Mouse (Mus musculus) induced T-regulatory cell, adult 2 months (primary cell): ENCODE measurements around the gene Ppm1a.
"Not testable (repeated sequence)": the region's sequence is repeated elsewhere in the genome, so short reads cannot be mapped to it uniquely, and the experiment has no call there.

Experiments
- DNase-seq: peaks from one replicate; pipeline ENCODE4 v3.0.0-alpha.2; 2012; ENCODE audit warnings: low read depth

Gene Ppm1a

GRCm38 (mm10) chr12:72761649-72762261, 4.5 kb downstream of the Ppm1a start:
- DNase-seq, result peak; percentile 73

- DNase-seq, result peak; percentile 25
Observed at GRCm38 (mm10) chr12:72762502-72762901, 5.2 kb downstream of the Ppm1a start.

GRCm38 (mm10) chr12:72763156-72763555, 5.9 kb downstream of the Ppm1a start:
- DNase-seq, result no peak

- no peak for DNase-seq
Observed at GRCm38 (mm10) chr12:72767809-72768208, 10.6 kb downstream of the Ppm1a start.

- no peak for DNase-seq
Observed at GRCm38 (mm10) chr12:72768230-72768629, 11.0 kb downstream of the Ppm1a start.

GRCm38 (mm10) chr12:72769546-72770230, 12.4 kb downstream of the Ppm1a start:
- no peak for DNase-seq

GRCm38 (mm10) chr12:72771153-72771552, 13.9 kb downstream of the Ppm1a start:
- DNase-seq, result no peak

- DNase-seq, result no peak
Observed at GRCm38 (mm10) chr12:72771711-72772110, 14.5 kb downstream of the Ppm1a start.

GRCm38 (mm10) chr12:72773921-72774320, 16.7 kb downstream of the Ppm1a start:
- DNase-seq, result no peak

- peak; percentile 18 for DNase-seq
Observed at GRCm38 (mm10) chr12:72777244-72777643, 20.0 kb downstream of the Ppm1a start.

- no peak for DNase-seq
Observed at GRCm38 (mm10) chr12:72780136-72780535, 22.9 kb downstream of the Ppm1a start.

GRCm38 (mm10) chr12:72782786-72783185, 25.5 kb downstream of the Ppm1a start:
- not testable (repeated sequence) for DNase-seq

GRCm38 (mm10) chr12:72785183-72785930, 28.1 kb downstream of the Ppm1a start:
- DNase-seq, result no peak

- no peak for DNase-seq
Observed at GRCm38 (mm10) chr12:72786551-72786950, 29.3 kb downstream of the Ppm1a start.

- DNase-seq, result no peak
Observed at GRCm38 (mm10) chr12:72786986-72787385, 29.7 kb downstream of the Ppm1a start.

- DNase-seq, result no peak
Observed at GRCm38 (mm10) chr12:72790538-72790937, 33.3 kb downstream of the Ppm1a start.

- DNase-seq, result no peak
Observed at GRCm38 (mm10) chr12:72792320-72793091, 35.3 kb downstream of the Ppm1a start.

- no peak for DNase-seq
Observed at GRCm38 (mm10) chr12:72793983-72794382, 36.7 kb downstream of the Ppm1a start.

- DNase-seq, result peak; percentile 47
Observed at GRCm38 (mm10) chr12:72809798-72810197, 52.5 kb downstream of the Ppm1a start.

GRCm38 (mm10) chr12:72811588-72811987, 54.3 kb downstream of the Ppm1a start:
- no peak for DNase-seq

GRCm38 (mm10) chr12:72820940-72821431, 63.7 kb downstream of the Ppm1a start:
- peak; percentile 56 for DNase-seq

GRCm38 (mm10) chr12:72821589-72821988, 64.3 kb downstream of the Ppm1a start:
- DNase-seq, result no peak
